Mouse (Mus musculus) kidney, postnatal 10 days (tissue): ENCODE data around the gene Crtc1.

Experiments used
- DNase-seq: peaks from one replicate; pipeline ENCODE4 v3.0.0; 2021; ENCODE audit warnings: mixed read lengths

Crtc1 gene

GRCm38 (mm10) chr8:70377049-70377448, 62.3 kb downstream of the Crtc1 start:
- DNase-seq: no peak

DNA sequence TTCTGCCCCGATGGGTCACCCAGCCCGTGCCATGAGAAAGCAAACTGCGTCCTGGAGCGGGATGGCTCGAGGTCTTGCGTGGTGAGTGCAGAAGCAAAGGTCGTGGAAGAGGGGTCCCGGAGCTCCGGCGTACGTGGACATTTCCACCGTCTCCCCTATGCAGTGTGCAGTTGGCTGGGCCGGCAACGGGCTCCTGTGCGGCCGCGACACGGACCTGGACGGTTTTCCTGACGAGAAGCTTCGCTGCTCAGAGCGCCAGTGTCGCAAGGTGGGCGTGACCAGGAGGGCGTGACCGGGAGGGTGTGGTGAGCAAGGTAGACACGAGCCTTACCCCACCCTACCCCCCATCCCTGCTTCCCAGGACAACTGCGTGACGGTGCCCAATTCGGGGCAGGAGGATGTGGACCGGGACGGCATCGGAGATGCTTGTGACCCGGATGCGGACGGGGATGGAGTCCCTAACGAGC, 63.1 kb downstream of the Crtc1 start:
- DNase-seq: no peak

DNA sequence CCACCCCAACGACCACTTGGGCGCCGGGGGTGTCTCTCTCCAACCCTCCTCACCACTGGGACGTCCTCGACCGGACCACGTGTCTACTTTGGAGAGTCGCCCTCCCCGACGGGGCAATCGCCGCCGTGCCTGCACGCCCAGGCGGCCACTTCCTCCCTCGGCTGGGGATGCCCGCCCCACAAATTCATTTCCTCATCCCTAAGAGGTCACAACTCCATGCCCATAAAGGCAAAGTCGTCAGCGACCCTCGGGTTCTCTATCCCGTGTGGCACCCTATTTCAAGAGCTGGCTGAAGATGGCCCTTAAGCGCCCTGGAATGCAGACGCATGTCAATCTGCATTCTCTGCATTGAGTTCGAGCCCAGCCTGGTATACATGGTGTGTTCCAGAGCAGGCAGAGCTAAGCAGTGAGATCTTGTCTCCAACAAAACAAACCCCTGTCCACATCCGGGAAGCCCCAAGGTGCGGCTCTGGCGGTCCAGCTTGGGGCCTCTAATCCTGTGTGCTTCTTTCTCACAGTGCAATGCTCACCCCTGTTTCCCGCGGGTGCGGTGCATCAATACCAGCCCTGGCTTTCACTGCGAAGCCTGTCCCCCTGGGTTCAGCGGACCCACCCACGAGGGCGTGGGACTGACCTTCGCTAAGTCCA, 64.0 kb downstream of the Crtc1 start:
- no peak for DNase-seq

DNA sequence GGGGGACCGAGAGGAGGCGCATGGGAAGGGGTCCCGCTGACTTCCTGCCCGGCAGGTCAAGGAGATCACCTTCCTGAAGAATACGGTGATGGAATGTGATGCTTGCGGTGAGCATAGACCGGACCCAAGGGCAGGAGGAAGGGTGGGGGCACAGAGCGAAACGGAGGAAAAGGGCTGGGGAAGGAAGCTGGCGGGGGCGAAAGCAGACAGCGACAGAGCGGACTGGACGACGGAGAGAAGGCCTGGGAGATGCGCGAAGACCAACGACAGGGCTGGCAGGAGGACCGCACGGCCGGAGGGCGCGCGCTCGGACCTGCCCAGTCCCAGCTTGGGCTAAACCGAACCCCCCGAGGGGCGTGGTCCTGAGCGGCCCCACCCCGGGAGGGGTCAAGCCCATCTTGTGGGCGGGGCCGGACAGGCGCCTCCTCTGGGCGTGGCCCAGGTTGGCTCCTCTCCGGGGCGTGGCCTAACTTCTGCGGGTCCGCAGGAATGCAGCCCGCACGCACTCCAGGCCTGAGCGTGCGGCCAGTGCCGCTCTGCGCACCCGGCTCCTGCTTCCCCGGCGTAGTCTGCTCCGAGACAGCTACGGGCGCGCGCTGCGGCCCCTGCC, 65.0 kb downstream of the Crtc1 start:
- peak; percentile 91 for DNase-seq

- no peak for DNase-seq
Measured at GRCm38 (mm10) chr8:70373397-70374317, 65.7 kb downstream of the Crtc1 start, which contains the start of gene Comp. Comp (plus strand) TSS chr8:70373558.

GRCm38 (mm10) chr8:70371951-70372350, 67.4 kb downstream of the Crtc1 start:
- DNase-seq: peak; percentile 52

DNA sequence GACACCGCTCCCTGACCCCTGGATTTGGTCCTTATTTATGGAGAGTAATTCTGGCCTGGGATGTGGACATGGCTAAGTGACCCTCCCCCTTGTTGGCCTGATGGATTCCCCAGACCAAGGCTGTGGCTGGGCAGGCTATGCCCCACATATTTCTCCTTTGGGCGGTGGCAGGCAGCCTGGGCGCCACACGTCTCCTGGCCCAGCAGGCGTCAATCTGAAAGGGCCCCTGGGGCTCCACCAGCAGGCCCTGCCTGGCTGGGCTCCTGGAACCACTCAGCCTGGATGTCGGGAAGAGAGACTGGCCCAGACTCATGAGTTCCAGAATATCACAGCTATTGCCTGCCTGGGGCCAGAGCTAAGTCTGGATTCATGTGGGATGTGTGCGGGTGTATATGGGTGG, 68.9 kb downstream of the Crtc1 start:
- no peak for DNase-seq

DNA sequence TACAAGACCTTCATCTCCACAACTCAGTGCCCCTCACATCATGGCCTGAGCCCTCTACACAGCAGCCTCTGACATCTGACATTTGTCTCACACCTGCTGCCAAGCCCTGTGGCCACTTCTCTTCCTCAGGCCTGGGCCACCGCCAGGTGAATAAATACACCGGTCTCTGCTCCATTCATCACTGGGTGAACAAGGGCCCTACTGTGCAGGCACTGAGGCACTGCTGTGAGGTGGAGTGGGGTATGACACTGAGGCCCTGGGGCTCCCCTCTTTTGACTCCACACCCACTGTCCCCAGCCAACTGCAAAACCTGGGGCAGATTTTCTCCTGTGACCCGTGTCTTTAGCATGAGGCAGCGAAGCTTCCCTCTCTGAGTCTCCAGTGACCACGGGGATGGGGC, 72.8 kb downstream of the Crtc1 start:
- no peak for DNase-seq

GRCm38 (mm10) chr8:70364066-70364465, 75.3 kb downstream of the Crtc1 start:
- peak; percentile 60 for DNase-seq

DNA sequence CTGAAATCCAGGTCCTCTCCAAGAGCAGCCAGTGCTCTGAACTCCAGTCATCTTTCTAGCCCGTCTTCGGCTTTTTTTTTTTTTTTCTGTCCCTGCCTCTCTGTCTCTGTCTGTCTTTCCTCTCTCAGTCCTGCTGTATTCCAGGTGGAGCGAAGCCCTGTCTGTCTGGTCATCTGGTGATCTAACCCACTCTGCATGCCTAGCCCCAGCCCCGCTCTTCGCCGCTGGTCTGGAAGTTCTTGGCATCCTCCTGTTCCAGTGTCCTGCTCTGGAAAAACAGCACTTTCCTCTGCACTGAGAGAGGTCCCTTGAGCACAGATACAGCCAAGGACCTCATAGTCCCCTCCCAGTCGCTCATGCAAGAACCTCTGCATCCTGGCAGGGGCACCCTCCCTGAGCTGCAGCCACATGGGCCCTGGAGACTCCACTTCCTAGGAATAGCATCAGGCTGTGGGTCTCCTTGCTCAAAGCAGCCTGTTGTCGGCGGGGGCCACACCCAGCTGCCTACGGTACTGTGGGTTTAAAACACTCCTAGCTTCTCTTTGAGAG, 77.8 kb downstream of the Crtc1 start:
- DNase-seq: no peak

DNA sequence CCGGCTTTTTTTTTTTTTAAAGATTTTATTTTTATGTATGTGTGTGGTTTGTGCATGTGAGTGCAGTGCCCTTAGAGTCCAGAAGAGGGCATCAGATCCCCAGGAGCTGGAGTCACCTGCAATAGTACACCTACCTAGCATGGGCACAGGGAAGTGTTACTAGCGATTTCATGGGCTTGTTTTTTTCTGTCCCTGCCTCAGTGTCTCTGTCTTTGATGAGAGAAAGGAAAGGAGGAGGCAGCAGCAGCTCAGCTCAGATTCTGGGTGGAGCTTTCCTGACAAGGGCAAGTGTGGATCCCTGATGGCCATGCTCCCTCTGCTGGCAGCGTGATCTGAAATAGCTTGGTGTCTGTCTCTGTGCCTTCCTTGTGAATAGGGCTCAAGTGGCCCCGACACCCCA, 78.6 kb downstream of the Crtc1 start:
- peak; percentile 47 for DNase-seq

GRCm38 (mm10) chr8:70359411-70359810, 80.0 kb downstream of the Crtc1 start:
- DNase-seq: peak; percentile 76

DNA sequence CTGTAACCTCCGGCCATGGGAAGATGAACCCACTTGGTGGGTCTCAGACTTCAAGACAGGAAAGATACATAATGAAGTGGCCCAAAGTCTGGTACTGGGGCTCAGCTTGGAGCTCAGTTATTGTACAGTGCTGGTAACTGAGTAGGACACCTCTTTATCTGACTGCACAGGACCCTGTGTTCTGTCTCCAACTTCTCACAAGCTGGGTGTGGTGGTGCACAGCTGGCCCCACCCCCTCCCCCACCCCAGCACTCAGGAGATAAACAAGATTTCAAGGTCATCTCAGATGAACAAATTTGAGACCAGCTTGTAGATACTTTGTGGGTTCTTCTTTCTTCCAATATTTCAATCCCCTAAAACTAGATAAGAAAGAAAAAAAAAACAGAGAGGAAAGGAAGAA, 83.3 kb downstream of the Crtc1 start:
- no peak for DNase-seq

DNA sequence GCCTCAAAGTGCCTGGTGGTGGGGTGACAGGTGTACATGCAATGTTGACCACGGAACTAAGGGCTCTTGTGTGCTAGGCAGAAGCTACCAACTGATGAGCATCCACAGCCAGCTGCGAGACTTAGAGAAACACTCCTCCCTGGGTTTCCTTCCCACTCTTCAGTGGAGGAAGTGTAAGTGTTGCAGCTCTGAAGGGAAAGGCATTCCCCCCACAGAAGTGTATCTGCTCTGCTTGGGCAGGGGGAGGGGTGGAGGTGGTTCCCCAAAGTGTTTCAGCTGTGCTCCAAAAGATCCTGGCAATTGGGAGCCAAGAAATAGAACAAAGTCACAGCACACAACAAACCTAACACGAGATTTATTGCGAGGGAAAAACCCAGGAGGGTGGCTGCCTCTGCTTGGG, 85.4 kb downstream of the Crtc1 start:
- DNase-seq: no peak

DNA sequence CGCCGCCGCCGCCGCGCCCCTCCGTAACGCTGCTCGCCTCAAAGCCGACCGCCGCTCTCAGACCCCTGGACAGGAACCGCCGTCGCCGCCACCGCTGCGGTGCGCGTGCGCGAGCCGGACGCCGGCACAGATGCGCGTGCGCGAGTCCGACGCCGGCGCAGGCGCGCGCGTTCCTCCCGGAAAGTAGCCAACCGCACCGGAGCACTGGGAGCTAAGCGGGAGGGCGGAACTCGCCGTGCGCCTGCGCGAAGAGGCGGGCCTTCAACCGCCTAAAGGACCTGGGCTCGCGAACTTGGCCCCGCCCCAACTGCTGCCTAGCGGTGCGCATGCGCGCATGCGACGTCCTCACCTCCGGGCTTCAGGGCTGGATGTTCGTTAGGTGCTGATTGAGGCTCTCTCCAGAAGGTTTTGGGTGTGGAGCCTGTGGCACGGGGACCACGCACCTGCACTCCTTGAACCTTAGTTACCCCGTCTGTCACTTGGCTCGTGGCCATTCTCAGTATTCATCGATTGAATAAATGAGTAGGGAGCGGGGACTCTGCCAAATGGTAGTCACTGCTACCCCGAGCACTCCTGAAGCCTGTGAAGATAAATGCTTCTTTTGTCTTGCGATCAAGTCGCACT, 86.1 kb downstream of the Crtc1 start, which contains the start of gene Upf1:
Gene Upf1 (minus strand): TSS at position 85 of the 624 bp plus-strand sequence.
- peak; percentile 100 for DNase-seq

- DNase-seq: peak; percentile 61
Measured at GRCm38 (mm10) chr8:70352657-70353151, 86.7 kb downstream of the Crtc1 start.

DNA sequence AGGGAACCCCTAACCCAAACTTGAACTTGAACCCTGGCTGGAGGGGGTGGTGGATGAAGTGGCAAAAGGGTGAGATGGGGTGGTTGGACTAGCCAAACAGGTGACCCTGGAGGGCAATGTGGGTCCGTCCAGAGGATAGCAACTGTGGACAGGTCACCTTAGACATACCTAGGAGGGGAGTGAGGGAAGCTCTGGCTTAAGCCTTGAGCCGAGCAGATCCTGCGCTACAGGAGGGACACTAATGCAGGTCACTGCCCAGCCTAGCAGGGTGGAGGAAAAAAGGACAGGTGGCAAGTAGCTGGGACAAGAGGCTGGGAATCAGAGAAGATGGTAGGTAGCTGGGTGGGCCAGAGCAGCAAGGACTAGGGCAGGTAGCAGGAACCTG, 87.4 kb downstream of the Crtc1 start:
- no peak for DNase-seq

DNA sequence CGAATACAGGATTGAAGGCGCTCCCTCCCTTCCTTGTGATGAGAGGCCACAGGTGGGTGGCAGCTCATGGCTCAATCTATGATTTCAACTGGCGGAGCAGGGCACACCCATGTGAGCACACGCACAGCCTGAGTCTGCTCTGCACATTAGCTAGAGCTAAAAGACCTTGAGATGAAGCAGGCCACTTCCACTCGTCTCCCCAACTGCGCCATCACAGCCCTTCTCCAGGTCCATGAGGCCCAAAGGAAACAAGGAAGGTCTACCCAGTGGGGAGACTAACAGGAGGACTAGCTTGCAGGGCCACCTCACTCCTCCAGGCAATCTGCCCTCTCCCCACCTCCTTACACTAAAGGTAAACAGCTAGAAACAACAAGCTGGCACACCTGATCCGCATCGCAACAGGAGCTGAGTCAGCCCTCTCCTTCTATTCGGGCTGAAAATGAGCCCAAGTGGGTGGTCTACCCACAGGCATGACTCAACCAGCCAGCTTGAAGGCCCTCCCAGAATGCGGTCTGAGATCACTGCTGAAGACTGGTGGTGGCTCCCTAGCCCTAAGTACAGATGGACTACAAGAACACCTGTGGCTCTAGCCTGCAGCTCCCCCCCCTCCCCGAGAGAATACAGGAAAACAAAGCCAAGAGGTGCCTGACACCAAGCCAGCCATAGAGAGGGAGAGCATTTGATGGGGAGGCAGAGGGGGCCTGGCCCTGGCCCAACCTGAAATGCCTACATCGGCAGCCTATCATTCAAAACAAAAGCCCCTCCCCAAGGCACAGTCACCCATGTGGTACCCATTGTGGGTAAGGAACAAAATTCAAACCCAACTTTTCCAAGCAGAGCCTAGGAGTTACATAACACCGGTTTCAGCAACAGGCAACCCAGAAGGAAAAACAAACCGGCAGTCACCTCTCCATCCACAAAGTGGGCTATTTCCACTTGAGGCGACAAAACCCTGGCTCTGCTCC, 88.1 kb downstream of the Crtc1 start:
- DNase-seq: no peak

DNA sequence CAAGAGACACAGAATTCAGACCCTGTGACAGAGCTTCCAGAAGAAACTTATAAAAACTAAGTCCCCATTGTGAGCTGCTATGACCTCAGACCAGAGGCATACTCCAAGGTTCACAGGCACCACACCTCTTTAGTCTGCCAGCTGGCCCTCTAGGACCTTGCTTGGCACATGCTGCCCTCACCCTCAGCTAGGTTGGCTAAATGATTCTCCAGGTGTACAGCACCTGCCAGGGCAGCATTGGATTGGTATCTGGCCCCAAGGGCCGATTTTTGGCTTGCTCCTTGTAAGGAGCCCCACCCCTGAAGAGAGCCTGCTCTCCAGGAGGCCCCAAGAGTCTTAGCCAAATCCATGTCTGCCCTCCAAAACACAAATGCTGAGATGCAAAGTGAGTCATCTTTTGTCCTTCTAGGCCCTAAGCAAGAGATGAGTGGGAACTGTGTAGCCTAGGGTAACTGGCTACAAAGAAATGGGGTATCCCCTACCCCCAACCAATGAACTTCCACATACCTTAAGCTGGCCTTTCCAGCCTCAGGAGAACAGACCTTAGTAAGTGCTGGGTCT, 91.4 kb downstream of the Crtc1 start:
- DNase-seq: no peak

DNA sequence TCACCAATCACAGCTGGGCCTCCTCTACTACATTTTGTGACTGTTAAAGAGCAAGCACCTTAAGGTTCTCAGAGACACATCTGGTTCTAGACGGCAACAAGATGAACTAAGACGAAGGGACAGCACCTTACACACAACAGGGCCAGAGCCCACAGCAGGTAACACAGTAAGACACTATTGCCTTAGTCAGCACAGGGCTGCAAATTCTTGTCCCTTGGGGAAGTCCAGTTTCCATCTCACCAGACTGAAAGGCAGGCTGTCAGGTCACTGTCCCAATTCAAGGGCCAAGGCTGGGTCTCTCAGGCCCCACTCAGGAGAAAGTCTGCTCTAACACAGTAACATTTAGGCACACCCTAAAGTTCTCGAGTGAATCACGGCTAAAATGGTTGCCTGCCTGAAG, 91.9 kb downstream of the Crtc1 start:
- DNase-seq: no peak

GRCm38 (mm10) chr8:70344279-70344678, 95.1 kb downstream of the Crtc1 start:
- no peak for DNase-seq
